Mouse (Mus musculus) heart, adult 2 months (tissue): ENCODE measurements around the gene Sult6b2.

Experiments used
- CTCF ChIP-seq: fragments of 200-600 bp; IDR thresholded peaks from 2 replicates; pipeline ENCODE4 v1.8.1; 2022; ENCODE audit warnings: antibody characterized with exemption, mild to moderate bottlenecking, moderate library complexity
- POLR2A ChIP-seq: fragments of 200-500 bp; IDR thresholded peaks from 2 replicates; pipeline ENCODE4 v1.6.1; 2011; ENCODE audit warnings: mild to moderate bottlenecking, low read depth, low read length, control low read depth; ENCODE audit not compliant: insufficient read depth

DNA sequence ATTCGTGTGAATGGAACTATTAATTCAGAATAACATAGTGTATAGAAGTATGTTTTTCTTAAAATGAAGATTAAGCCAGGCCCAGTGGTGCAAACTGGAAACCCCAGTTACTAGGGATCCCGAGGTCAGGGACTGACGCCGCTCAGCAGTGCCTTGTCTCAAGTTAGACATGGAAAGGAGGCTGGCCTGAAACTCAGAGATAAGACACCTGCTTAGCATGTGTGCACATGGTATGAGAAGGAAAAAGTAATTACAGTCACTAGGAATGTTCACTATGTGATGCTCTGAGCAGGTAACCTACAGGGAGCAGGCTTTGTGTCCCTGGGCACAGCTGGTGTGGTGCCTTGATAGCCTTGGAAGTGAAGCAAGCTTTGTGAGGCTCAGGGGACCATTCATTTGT, 32.7 kb downstream of the Sult6b2 start:
- TF ChIP-seq CTCF (no peak), POLR2A (no peak)
